Mouse (Mus musculus): Measurements from ENCODE around the gene Ptchd4. TPM values are rescaled to one million over a fixed set of nuclear protein-coding genes. Genes with fewer than 3 reads are reported as not detected.

Gene Ptchd4
- polyA plus RNA-seq (2012; rRNA removed) = 2.1 and 3.0 TPM in 2 replicates

DNA sequence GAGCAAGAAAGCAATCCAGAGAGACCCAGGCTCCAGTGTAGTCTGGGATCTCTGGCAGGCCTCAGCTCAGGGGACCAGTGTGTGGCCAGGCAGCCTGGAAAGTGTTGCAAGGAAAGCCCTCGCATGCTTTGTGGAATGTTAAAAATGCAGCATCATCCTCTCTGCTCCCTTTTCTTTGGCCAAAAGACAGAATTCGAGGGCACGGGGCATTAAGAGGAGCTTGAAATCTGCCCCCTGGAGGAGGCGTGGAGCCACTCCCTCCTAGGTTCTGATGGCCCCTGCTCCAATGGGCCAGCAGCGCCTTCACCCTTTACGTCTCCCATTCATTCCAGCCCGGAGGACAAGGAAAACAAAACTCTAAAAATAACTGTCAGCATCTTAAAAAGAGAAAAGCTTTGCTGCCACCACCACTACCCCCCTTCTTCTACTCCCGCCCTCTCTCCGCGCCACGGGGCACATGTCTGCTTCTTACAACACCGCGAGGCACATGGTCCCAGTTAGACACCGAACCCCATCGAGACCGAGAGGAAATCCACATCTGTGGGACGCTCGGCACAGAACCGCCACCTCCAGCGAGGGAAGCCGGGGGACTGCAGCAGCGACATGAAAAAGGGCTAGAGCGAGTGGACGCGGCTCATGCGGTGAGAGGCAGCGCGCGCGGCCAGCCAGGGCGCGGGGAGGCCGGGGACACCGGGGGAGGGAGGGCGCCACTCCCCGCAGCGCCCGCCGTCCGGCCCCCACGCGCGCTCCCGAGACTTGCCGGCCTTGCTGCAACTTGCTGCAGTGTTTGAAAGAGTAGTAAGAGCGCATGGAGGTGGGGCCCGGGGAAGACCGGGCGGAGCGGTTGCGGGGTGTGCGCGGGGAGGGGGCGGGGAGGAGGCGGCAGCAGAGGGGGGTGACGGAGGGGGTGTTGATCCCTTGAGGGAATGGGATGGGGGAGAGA lies at the start of gene Ptchd4:
TSS of gene Ptchd4 (plus strand) at position 279 of the 943 bp plus-strand sequence.
- TF ChIP-seq POLR2A (IDR thresholded peaks at IDR 0.05; ENCODE audit: extremely low read depth, insufficient read depth, low read length) (no peak), CTCF (IDR thresholded peaks at IDR 0.05; ENCODE audit: extremely low read depth, insufficient read depth, low read length) (no peak)
- Histone ChIP-seq H3K4me1 (ENCODE audit: control insufficient read depth, insufficient read depth, low read length) (peaks cover 2% of the 10 kb centered on the region; the same call in 1 of the 2 replicates), H3K27ac (ENCODE audit: insufficient read depth, low read length) (0 out of 2 replicates have a peak within 1 kb of the TSS, but pooled peaks have one; percentile 17), H3K4me3 (ENCODE audit: insufficient read depth, low read length) (peak within 1 kb of the TSS; percentile 56)

GRCm38 (mm10) chr17:42276861-42277260 lies 38.9 kb upstream of the Ptchd4 start:
- TF ChIP-seq CTCF (IDR thresholded peaks at IDR 0.05; ENCODE audit: extremely low read depth, insufficient read depth, low read length) (no peak), POLR2A (IDR thresholded peaks at IDR 0.05; ENCODE audit: extremely low read depth, insufficient read depth, low read length) (no peak)
- H3K4me1 ChIP-seq (ENCODE audit: control insufficient read depth, insufficient read depth, low read length) = no peaks in the 10 kb centered on the region; the same call in 1 of the 2 replicates
- H3K4me3 ChIP-seq (ENCODE audit: insufficient read depth, low read length) = no peak overlapping the region
- no peak overlapping the region for H3K27ac ChIP-seq (ENCODE audit: insufficient read depth, low read length)

GRCm38 (mm10) chr17:42284391-42284790 lies 31.4 kb upstream of the Ptchd4 start:
- Histone ChIP-seq H3K4me3 (ENCODE audit: insufficient read depth, low read length) (no peak overlapping the region), H3K27ac (ENCODE audit: insufficient read depth, low read length) (no peak overlapping the region), H3K4me1 (ENCODE audit: control insufficient read depth, insufficient read depth, low read length) (no peaks in the 10 kb centered on the region)
- TF ChIP-seq CTCF (IDR thresholded peaks at IDR 0.05; ENCODE audit: extremely low read depth, insufficient read depth, low read length) (no peak), POLR2A (IDR thresholded peaks at IDR 0.05; ENCODE audit: extremely low read depth, insufficient read depth, low read length) (no peak)

- H3K4me1 ChIP-seq (ENCODE audit: control insufficient read depth, insufficient read depth, low read length) = no peaks in the 10 kb centered on the region
- no peak overlapping the region for H3K27ac ChIP-seq (ENCODE audit: insufficient read depth, low read length)
- TF ChIP-seq CTCF (IDR thresholded peaks at IDR 0.05; ENCODE audit: extremely low read depth, insufficient read depth, low read length) (no peak), POLR2A (IDR thresholded peaks at IDR 0.05; ENCODE audit: extremely low read depth, insufficient read depth, low read length) (no peak)
- no peak overlapping the region for H3K4me3 ChIP-seq (ENCODE audit: insufficient read depth, low read length)
Measured at GRCm38 (mm10) chr17:42286255-42286654, 29.5 kb upstream of the Ptchd4 start.

DNA sequence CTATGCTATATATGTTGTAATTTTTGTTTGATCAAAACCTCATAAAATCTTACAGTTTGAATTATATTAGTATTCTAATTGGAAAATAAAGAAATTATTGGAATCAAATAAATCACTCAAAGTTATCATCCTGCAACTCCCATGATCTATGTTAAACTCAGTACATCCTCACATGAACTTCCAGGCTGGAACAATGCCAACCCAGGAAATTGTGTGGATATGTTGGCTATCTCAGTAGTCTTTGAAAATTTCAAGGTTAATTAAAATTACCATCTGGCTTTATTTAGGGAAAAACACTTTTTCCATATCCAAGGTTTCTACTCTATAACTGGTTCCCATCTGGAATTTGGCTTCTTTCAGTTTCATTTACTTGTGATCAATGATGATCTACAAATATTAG lies 25.4 kb upstream of the Ptchd4 start:
- H3K4me3 ChIP-seq (ENCODE audit: insufficient read depth, low read length) = no peak overlapping the region
- H3K27ac ChIP-seq (ENCODE audit: insufficient read depth, low read length) = no peak overlapping the region
- no peak for TF ChIP-seq CTCF (IDR thresholded peaks at IDR 0.05; ENCODE audit: extremely low read depth, insufficient read depth, low read length)
- TF ChIP-seq POLR2A (IDR thresholded peaks at IDR 0.05; ENCODE audit: extremely low read depth, insufficient read depth, low read length) = no peak
- no peaks in the 10 kb centered on the region for H3K4me1 ChIP-seq (ENCODE audit: control insufficient read depth, insufficient read depth, low read length)

DNA sequence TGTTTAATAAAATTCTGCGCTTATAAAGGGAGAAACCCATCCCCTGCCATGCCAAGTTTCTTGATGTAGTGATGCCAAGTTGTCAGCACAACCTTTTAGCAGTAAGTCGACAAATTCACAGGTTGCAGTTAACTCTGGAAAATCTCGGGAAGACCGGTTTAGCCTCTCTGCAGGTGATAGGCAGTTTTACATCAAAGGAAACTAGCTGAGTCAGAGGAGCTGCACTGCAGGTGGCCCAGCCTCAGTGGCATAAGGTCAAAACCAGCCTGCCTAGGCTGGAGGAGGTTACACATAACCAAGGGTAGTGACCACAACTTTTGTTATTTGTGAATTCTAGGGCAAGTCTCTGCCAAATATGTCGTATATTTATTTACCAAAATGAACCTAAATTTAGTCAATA lies 24.0 kb upstream of the Ptchd4 start:
- H3K4me1 ChIP-seq (ENCODE audit: control insufficient read depth, insufficient read depth, low read length) = no peaks in the 10 kb centered on the region
- no peak for TF ChIP-seq POLR2A (IDR thresholded peaks at IDR 0.05; ENCODE audit: extremely low read depth, insufficient read depth, low read length)
- no peak for TF ChIP-seq CTCF (IDR thresholded peaks at IDR 0.05; ENCODE audit: extremely low read depth, insufficient read depth, low read length)
- no peak overlapping the region for H3K4me3 ChIP-seq (ENCODE audit: insufficient read depth, low read length)
- H3K27ac ChIP-seq (ENCODE audit: insufficient read depth, low read length) = no peak overlapping the region

GRCm38 (mm10) chr17:42297986-42298385 lies 17.8 kb upstream of the Ptchd4 start:
- TF ChIP-seq CTCF (IDR thresholded peaks at IDR 0.05; ENCODE audit: extremely low read depth, insufficient read depth, low read length) (no peak), POLR2A (IDR thresholded peaks at IDR 0.05; ENCODE audit: extremely low read depth, insufficient read depth, low read length) (no peak)
- Histone ChIP-seq H3K27ac (ENCODE audit: insufficient read depth, low read length) (no peak overlapping the region), H3K4me3 (ENCODE audit: insufficient read depth, low read length) (no peak overlapping the region), H3K4me1 (ENCODE audit: control insufficient read depth, insufficient read depth, low read length) (no peaks in the 10 kb centered on the region)

- Histone ChIP-seq H3K27ac (ENCODE audit: insufficient read depth, low read length) (no peak overlapping the region), H3K4me3 (ENCODE audit: insufficient read depth, low read length) (no peak overlapping the region), H3K4me1 (ENCODE audit: control insufficient read depth, insufficient read depth, low read length) (no peaks in the 10 kb centered on the region)
- no peak for TF ChIP-seq POLR2A (IDR thresholded peaks at IDR 0.05; ENCODE audit: extremely low read depth, insufficient read depth, low read length)
- no peak for TF ChIP-seq CTCF (IDR thresholded peaks at IDR 0.05; ENCODE audit: extremely low read depth, insufficient read depth, low read length)
Measured at GRCm38 (mm10) chr17:42299681-42300080, 16.1 kb upstream of the Ptchd4 start.

DNA sequence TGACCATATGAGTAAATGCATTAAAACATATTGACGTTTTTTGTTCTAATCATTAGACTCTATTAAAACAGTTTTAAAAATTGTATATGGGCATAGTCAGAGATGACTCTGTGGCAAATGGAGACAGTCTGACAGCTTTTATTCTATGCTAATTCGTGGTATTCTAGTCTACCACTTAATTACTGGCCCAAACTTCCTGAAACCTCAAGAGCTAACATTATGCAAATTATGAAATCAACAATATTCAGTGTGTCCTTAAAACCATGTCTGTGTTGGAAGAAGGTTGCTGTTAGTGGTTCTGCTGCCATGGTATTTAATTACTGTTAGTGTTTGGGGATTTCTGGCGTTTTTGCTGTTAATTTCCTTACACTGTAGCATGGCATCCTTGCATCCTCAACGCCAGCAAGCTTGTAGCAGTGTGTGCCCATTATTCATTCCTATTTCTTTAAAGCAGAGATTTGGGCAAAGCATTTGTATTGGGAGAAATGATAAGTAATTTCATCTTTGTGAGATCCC lies 12.6 kb upstream of the Ptchd4 start:
- H3K27ac ChIP-seq (ENCODE audit: insufficient read depth, low read length) = no peak overlapping the region
- TF ChIP-seq POLR2A (IDR thresholded peaks at IDR 0.05; ENCODE audit: extremely low read depth, insufficient read depth, low read length) (no peak), CTCF (IDR thresholded peaks at IDR 0.05; ENCODE audit: extremely low read depth, insufficient read depth, low read length) (no peak)
- H3K4me1 ChIP-seq (ENCODE audit: control insufficient read depth, insufficient read depth, low read length) = no peaks in the 10 kb centered on the region
- no peak overlapping the region for H3K4me3 ChIP-seq (ENCODE audit: insufficient read depth, low read length)

DNA sequence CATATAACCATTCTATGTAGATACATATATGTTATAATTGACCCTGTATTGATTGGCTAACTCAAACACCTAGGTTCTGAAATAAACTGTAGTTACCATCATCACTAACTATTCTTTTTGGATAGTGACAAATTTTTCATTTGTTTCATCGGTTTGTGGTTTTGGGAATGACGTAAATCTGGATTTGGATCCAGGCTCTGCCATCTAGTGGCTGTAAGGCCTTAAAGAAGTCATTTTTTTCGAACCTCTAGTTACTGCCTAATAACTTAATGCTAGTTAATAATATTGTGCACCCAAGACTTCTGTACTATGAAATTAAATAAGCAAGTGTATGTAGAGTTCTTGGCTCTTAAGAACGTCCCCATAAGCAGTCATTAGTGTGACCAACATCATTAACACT lies 11.5 kb upstream of the Ptchd4 start:
- TF ChIP-seq CTCF (IDR thresholded peaks at IDR 0.05; ENCODE audit: extremely low read depth, insufficient read depth, low read length) (no peak), POLR2A (IDR thresholded peaks at IDR 0.05; ENCODE audit: extremely low read depth, insufficient read depth, low read length) (no peak)
- Histone ChIP-seq H3K4me1 (ENCODE audit: control insufficient read depth, insufficient read depth, low read length) (no peaks in the 10 kb centered on the region), H3K4me3 (ENCODE audit: insufficient read depth, low read length) (no peak overlapping the region), H3K27ac (ENCODE audit: insufficient read depth, low read length) (no peak overlapping the region)
